ENCODE assay signal across 8 mouse cellular contexts in the genomic region with DNA sequence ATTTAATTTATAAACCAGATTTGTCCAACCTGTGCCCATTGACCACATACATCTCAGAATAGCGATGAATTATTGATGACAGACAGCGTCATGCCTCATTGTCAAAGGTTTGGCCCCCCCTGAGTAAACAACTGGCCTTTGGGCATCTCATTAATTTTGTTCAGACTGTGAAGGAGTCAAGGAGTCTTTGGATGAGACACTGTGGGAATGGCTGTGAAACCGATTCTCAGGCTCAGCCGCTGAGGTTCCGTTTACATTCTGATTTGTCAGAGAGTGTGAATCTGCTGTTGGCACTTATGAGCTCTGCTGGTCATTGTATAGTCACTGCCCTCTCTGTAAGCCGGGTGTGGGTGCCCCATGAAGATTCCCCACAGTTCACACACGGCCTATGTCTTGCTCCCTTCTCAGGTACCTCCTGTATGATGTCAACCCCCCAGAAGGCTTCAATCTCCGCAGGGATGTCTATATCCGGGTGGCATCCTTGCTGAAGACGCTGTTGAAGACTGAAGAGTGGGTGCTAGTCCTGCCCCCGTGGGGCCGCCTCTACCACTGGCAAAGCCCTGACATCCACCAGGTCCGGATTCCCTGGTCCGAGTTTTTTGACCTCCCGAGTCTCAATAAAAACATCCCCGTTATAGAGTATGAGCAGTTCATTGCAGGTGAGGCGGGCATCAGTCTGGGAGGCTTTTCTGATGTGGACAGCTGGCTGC. TPM values are rescaled to one million over a fixed set of nuclear protein-coding genes. Genes with fewer than 3 reads are reported as not detected.
DNase-seq lines count a peak whose midpoint lies in the region; ATAC-seq and TF ChIP-seq lines count a peak whose summit lies in the region.

No protein-coding gene starts in this region.

- H3K4me1 ChIP-seq in forebrain, embryonic 11.5 days (replicated peaks; ENCODE audit: control insufficient read depth, insufficient read depth, low read length), result no peaks in the 10 kb centered on the region
- H3K4me1 ChIP-seq in intestine, postnatal 0 days (replicated peaks; ENCODE audit: control insufficient read depth, insufficient read depth, low read length), result peaks cover 3% of the 10 kb centered on the region; the same call in 1 of the 2 replicates
- H3K4me1 ChIP-seq in neural tube, embryonic 13.5 days (replicated peaks), result peaks cover 27% of the 10 kb centered on the region

- no peak for ATAC-seq in forebrain, embryonic 11.5 days (replicated peaks; ENCODE audit: low FRiP score)
- no peak for ATAC-seq in intestine, postnatal 0 days
- no peak for ATAC-seq in neural tube, embryonic 13.5 days (ENCODE audit: low read depth)

- intact Hi-C loops in left cerebral cortex, adult 2 months (cut with DNase I), result no loop called here
- intact Hi-C loops in left cerebral cortex, postnatal 14 days (cut with DNase I), result no loop called here

- H3K4me2 ChIP-seq in forebrain, embryonic 11.5 days (ENCODE audit: low read depth, low read length, severe bottlenecking), result peak overlapping the region; percentile 76; the same call in 1 of the 2 replicates
- H3K4me2 ChIP-seq in intestine, postnatal 0 days (replicated peaks; ENCODE audit: low read depth), result peak overlapping the region; percentile 83
- peak overlapping the region; percentile 78 for H3K4me2 ChIP-seq in neural tube, embryonic 13.5 days

- H3K27me3 ChIP-seq in forebrain, embryonic 11.5 days (ENCODE audit: control insufficient read depth, insufficient read depth, low read length), result no peaks in the 10 kb centered on the region
- H3K27me3 ChIP-seq in intestine, postnatal 0 days (replicated peaks; ENCODE audit: control insufficient read depth, insufficient read depth, low read length), result no peaks in the 10 kb centered on the region
- H3K27me3 ChIP-seq in neural tube, embryonic 13.5 days, result no peaks in the 10 kb centered on the region

- H3K4me3 ChIP-seq in left cerebral cortex, adult 2 months, result peak overlapping the region; percentile 98
- H3K4me3 ChIP-seq in forebrain, embryonic 11.5 days (ENCODE audit: low read depth, low read length), result peak overlapping the region; percentile 88
- peak overlapping the region; percentile 94 for H3K4me3 ChIP-seq in intestine, postnatal 0 days (ENCODE audit: low read depth, low read length)
- peak overlapping the region; percentile 72 for H3K4me3 ChIP-seq in neural tube, embryonic 13.5 days

- WGBS in forebrain, embryonic 11.5 days, result 89% methylated on average over 17 of the region's 17 CpGs
- WGBS in intestine, postnatal 0 days, result 79% methylated on average over 17 of the region's 17 CpGs
- 85% methylated on average over 17 of the region's 17 CpGs for whole genome bisulfite sequencing in neural tube, embryonic 13.5 days

- H3K9ac ChIP-seq in forebrain, embryonic 11.5 days (ENCODE audit: low read length), result no peak overlapping the region; the same call in 1 of the 2 replicates
- H3K9ac ChIP-seq in intestine, postnatal 0 days (ENCODE audit: low read depth, low read length), result no peak overlapping the region
- H3K9ac ChIP-seq in neural tube, embryonic 13.5 days, result peak overlapping the region; percentile 89

- no peak for DNase-seq in left cerebral cortex, adult 2 months (ENCODE audit: extremely low spot score in 1 of 2, low spot score in 2 of 2)
- no peak for DNase-seq in left cerebral cortex, postnatal 14 days (ENCODE audit: low spot score in 2 of 2)
- no peak for DNase-seq in forebrain, embryonic 11.5 days (ENCODE audit: low spot score)
- DNase-seq in adrenal gland, adult 2 months, result no peak
- no peak for DNase-seq in embryo, embryonic 10 days (ENCODE audit: low spot score)
- no peak for DNase-seq in MN1 (ENCODE audit: low spot score)

- H3K36me3 ChIP-seq in forebrain, embryonic 11.5 days (ENCODE audit: control insufficient read depth, insufficient read depth, low read length), result peaks cover 2% of the 10 kb centered on the region; the same call in 1 of the 2 replicates
- H3K36me3 ChIP-seq in intestine, postnatal 0 days (ENCODE audit: control insufficient read depth, insufficient read depth), result peaks cover 48% of the 10 kb centered on the region
- peaks cover 49% of the 10 kb centered on the region for H3K36me3 ChIP-seq in neural tube, embryonic 13.5 days

- no peak overlapping the region for H3K27ac ChIP-seq in left cerebral cortex, adult 2 months
- H3K27ac ChIP-seq in forebrain, embryonic 11.5 days (ENCODE audit: low read depth, low read length), result no peak overlapping the region
- H3K27ac ChIP-seq in intestine, postnatal 0 days (ENCODE audit: low read depth, low read length), result no peak overlapping the region
- no peak overlapping the region for H3K27ac ChIP-seq in neural tube, embryonic 13.5 days (replicated peaks)

- H3K9me3 ChIP-seq in forebrain, embryonic 11.5 days (ENCODE audit: control insufficient read depth, low read length), result no peaks in the 10 kb centered on the region
- no peaks in the 10 kb centered on the region for H3K9me3 ChIP-seq in intestine, postnatal 0 days (ENCODE audit: control insufficient read depth)
- H3K9me3 ChIP-seq in neural tube, embryonic 13.5 days, result no peaks in the 10 kb centered on the region

- no peak for TF ChIP-seq CTCF in left cerebral cortex, adult 2 months (IDR thresholded peaks at IDR 0.05)
- no peak for TF ChIP-seq CTCF in intestine, postnatal 0 days (IDR thresholded peaks at IDR 0.05; ENCODE audit: low read depth)

RNA-seq across cellular contexts. Expression of a gene that starts 1.3 kb away (rescaled TPM):
- total RNA-seq in left cerebral cortex, adult 2 months (2021), result 10 to 100 TPM; 37.6 to 38.2 TPM
- total RNA-seq in left cerebral cortex, postnatal 14 days (2021), result 10 to 100 TPM; 35.3 to 36.0 TPM
- polyA plus RNA-seq in forebrain, embryonic 11.5 days (2014; fragmentation: Nextera tagmentation; extraction: Ambion mirVana), result 67.0 and 78.0 TPM in 2 replicates
- 40.4 and 42.2 TPM in 2 replicates for polyA plus RNA-seq in intestine, postnatal 0 days (2015; fragmentation: Nextera tagmentation; extraction: Ambion mirVana)
- polyA plus RNA-seq in neural tube, embryonic 13.5 days (2015; fragmentation: Nextera tagmentation; extraction: Ambion mirVana), result 62.3 and 69.6 TPM in 2 replicates
- 10 to 100 TPM; 73.0 to 87.9 TPM for total RNA-seq in adrenal gland, adult 2 months (2021)
- 107 and 117 TPM in 2 replicates for polyA plus RNA-seq in adrenal gland, adult 2 months (2012; rRNA removed)
